ENCODE assay signal across 31 mouse cellular contexts in the genomic region with DNA sequence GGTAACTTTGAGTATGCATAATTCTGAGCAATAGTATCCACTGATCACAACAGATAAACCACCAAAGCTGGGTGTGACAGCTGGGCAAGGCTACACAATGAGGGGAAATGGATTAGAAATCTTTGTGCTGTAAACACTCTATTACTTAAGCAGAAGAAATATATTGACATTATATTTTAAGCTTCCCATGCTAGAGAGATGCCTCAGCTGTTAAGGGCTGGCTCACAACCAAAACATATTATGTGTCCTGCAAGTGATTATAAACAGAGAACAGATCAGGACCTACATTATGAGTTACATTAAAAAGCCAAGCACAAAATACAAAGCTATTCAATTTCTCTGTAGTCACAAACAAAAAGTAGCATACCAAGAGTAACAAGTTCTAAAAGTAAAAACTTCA. TPM values are rescaled to one million over a fixed set of nuclear protein-coding genes. Genes with fewer than 3 reads are reported as not detected.
"Had no signal": no experiment of that assay in that cellular context is flagged by ENCODE, and none has a peak within 500 bp of the region (broad histone marks: within the 10 kb centered on the region; RNA-seq: fewer than 3 reads in every experiment).

No protein-coding gene starts in this region.

- H3K9me3 ChIP-seq: heart, embryonic 13.5 days; heart, embryonic 15.5 days; hindbrain, embryonic 13.5 days; hindbrain, embryonic 15.5 days; kidney, embryonic 15.5 days; limb, embryonic 13.5 days; limb, embryonic 15.5 days had no signal

- H3K9ac ChIP-seq: heart, embryonic 13.5 days; heart, embryonic 15.5 days; hindbrain, embryonic 13.5 days; hindbrain, embryonic 15.5 days; kidney, embryonic 15.5 days; limb, embryonic 13.5 days; limb, embryonic 15.5 days had no signal

- H3K36me3 ChIP-seq: hindbrain, embryonic 15.5 days had no signal

- DNase-seq: gastrocnemius, postnatal 14 days; gastrocnemius, postnatal 36 days; heart, adult 2 months; heart, postnatal 14 days; heart, postnatal 36 days; kidney, adult 11 months; kidney, adult 2 months; kidney, adult 9 months; kidney, postnatal 14 days; kidney, postnatal 36 days; layer of hippocampus, adult 9-11 months; layer of hippocampus, postnatal 36 days; left cerebral cortex, postnatal 4 days had no signal

- H3K4me1 ChIP-seq: heart, embryonic 13.5 days; heart, embryonic 15.5 days; hindbrain, embryonic 13.5 days; hindbrain, embryonic 15.5 days; kidney, embryonic 15.5 days; limb, embryonic 13.5 days; limb, embryonic 15.5 days had no signal

- H3K4me2 ChIP-seq: heart, embryonic 11.5 days; heart, embryonic 13.5 days; heart, embryonic 15.5 days; hindbrain, embryonic 13.5 days; hindbrain, embryonic 15.5 days; kidney, embryonic 15.5 days; limb, embryonic 13.5 days; limb, embryonic 15.5 days had no signal

- H3K27ac ChIP-seq: heart, adult 2 months; heart, embryonic 13.5 days; heart, embryonic 15.5 days; hindbrain, embryonic 13.5 days; hindbrain, embryonic 15.5 days; hindbrain, postnatal 0 days; kidney, embryonic 15.5 days; kidney, postnatal 0 days; limb, embryonic 13.5 days; limb, embryonic 15.5 days had no signal

- H3K27me3 ChIP-seq: heart, embryonic 13.5 days; heart, embryonic 15.5 days; hindbrain, embryonic 13.5 days; hindbrain, embryonic 15.5 days; kidney, embryonic 15.5 days; limb, embryonic 13.5 days; limb, embryonic 15.5 days had no signal

- ATAC-seq: hindbrain, postnatal 0 days; intestine, embryonic 16.5 days had no signal

- H3K4me3 ChIP-seq: heart, adult 2 months; heart, embryonic 13.5 days; heart, embryonic 15.5 days; hindbrain, embryonic 13.5 days; hindbrain, embryonic 15.5 days; kidney, embryonic 15.5 days; limb, embryonic 13.5 days; limb, embryonic 15.5 days had no signal

RNA-seq across cellular contexts. Expression of a gene that starts 43.0 kb away (rescaled TPM):
- polyA plus RNA-seq: gonadal fat pad, adult 2 months; heart, adult 2 months; heart, embryonic 11.5 days; heart, embryonic 13.5 days; heart, embryonic 15.5 days; heart, postnatal 0 days; hindbrain, embryonic 11.5 days; hindbrain, embryonic 13.5 days; hindbrain, embryonic 15.5 days; hindbrain, postnatal 0 days; intestine, embryonic 14.5 days; intestine, embryonic 16.5 days; kidney, adult 2 months; kidney, embryonic 15.5 days; kidney, postnatal 0 days; large intestine, adult 2 months; limb, embryonic 11.5 days; limb, embryonic 13.5 days; limb, embryonic 15.5 days; liver, adult 2 months had no signal
